Mouse (Mus musculus): ENCODE data around the gene Fras1.

Gene Fras1

DNA sequence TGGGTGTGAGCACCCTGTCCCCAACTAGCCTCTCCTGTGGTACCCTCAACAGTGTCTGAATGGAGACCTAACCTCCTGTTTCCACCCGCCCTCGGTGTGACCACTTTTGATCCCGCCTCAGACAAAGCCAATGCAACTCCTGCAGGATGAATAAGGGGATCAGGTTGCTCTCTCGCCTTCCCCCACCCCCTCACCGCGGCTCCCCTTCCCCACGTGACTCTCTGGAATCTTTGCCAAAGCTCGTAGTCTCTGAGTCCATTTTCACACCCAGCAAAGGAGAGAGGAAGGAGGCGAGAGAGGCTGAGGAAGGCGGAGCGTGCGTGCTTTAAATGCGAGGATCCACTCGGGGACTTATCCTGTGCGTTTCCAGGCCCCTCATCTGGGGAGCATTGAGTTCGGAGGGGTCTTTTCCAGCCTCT lies at the start of gene Fras1:
Fras1 (plus strand) TSS at position 389 of the 419 bp plus-strand sequence.
- DNase-seq (ENCODE audit: low spot score) = no peak

DNA sequence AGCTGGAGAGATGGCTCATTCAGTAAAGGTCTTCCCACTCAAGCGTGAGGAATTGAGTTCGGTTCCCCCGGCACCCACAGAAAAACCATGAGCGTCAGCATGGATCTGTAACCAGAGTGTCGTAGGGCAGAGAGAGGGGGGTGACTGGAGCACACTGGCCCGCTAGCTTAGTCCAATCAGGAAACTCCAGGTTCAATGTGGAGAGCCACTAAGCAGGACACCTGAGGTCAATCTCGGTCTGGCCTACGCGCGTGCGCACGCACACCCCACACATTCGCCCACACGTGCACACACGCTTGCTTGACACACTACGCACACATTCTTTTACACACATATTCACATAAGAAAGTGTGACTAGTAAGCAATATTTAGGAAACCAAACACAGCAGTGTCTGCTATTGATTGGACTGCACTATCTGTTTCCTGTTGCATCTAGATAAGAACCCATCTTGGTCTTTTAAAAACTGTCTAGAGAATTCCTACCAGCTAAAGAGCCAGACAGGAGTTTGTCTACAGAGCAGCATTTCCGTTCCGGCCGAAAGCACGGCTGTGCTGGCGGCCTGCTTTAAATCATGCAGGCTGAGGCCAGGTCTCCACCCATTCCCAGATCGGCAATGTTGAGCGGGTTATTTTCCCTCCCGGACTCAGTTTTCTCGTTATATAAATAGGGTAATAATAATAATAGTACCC lies 42.6 kb upstream of the Fras1 start:
- no peak for DNase-seq (ENCODE audit: low spot score)

DNA sequence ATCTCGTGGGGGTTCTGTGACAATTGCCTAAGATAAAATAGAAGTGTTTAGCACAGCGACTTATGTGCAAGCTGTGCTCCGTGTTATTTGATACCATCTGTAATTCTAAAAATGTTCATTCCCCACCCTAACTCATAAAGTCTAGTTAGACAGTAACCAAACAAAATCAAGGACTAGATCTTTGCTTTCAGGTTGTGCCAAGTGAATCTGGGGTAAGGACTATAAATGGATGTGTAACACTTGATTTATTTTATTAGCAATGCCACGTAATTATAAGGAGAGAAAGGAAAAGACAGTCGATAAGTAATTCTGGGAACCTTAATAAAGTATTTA lies 42.1 kb upstream of the Fras1 start:
- DNase-seq (ENCODE audit: low spot score) = no peak

DNA sequence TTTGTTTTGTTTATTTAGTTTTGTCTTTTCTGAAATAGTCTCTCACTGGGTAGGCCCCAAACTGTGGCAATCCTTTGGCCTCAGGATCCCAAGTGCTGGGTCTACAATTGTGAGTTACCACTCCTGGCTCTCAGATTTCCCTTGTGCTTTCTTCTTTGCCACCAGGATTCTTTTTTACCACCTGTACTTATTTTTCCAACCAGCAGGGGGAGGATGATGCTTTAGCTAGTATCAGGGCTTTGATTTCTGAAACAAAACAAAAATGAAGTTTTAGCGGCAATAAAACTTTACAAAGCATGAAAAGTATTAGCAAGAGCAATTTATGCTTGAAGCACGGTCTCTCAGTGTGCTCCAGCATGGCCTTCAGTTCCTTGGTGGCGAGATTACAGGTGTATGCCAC lies 39.8 kb upstream of the Fras1 start:
- no peak for DNase-seq (ENCODE audit: low spot score)

DNA sequence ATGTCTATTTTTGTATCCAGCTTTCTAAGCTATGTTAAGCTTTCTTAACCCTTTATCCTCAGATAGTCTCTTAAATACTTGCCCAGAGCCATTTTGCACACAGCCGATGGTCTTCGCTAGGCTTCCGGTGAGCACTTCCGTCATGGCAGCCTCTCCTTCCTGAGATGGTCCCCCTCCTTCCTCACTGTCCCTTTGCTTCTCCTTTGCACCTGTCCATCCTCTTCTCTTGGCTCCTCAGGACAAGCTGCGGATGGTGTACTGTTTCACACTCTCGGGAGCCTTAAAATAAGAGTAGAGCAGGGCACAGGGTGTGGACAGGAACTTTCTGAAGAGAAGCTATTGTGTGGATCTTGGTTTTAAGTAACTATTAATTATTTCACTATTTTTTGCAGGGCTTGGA lies 33.2 kb upstream of the Fras1 start:
- no peak for DNase-seq (ENCODE audit: low spot score)

GRCm38 (mm10) chr5:96344983-96345382 lies 28.8 kb upstream of the Fras1 start:
- no peak for DNase-seq (ENCODE audit: low spot score)

- DNase-seq (ENCODE audit: low spot score) = no peak
Measured at GRCm38 (mm10) chr5:96351963-96352362, 21.8 kb upstream of the Fras1 start.

GRCm38 (mm10) chr5:96363950-96364349 lies 9.8 kb upstream of the Fras1 start:
- DNase-seq (ENCODE audit: low spot score) = no peak

GRCm38 (mm10) chr5:96365590-96365989 lies 8.2 kb upstream of the Fras1 start:
- no peak for DNase-seq (ENCODE audit: low spot score)

GRCm38 (mm10) chr5:96367260-96367659 lies 6.5 kb upstream of the Fras1 start:
- DNase-seq (ENCODE audit: low spot score) = no peak

GRCm38 (mm10) chr5:96373106-96373505 lies 649 bp upstream of the Fras1 start:
- DNase-seq (ENCODE audit: low spot score) = no peak

- DNase-seq (ENCODE audit: low spot score) = no peak
Measured at GRCm38 (mm10) chr5:96373986-96374901, 489 bp downstream of the Fras1 start.

GRCm38 (mm10) chr5:96375391-96375831 lies 1.7 kb downstream of the Fras1 start:
- no peak for DNase-seq (ENCODE audit: low spot score)

- no peak for DNase-seq (ENCODE audit: low spot score)
Measured at GRCm38 (mm10) chr5:96376216-96376615, 2.5 kb downstream of the Fras1 start.

GRCm38 (mm10) chr5:96386138-96386933 lies 12.6 kb downstream of the Fras1 start:
- DNase-seq (ENCODE audit: low spot score) = no peak

- no peak for DNase-seq (ENCODE audit: low spot score)
Measured at GRCm38 (mm10) chr5:96388306-96388705, 14.6 kb downstream of the Fras1 start.

GRCm38 (mm10) chr5:96389963-96390623 lies 16.3 kb downstream of the Fras1 start:
- no peak for DNase-seq (ENCODE audit: low spot score)

DNA sequence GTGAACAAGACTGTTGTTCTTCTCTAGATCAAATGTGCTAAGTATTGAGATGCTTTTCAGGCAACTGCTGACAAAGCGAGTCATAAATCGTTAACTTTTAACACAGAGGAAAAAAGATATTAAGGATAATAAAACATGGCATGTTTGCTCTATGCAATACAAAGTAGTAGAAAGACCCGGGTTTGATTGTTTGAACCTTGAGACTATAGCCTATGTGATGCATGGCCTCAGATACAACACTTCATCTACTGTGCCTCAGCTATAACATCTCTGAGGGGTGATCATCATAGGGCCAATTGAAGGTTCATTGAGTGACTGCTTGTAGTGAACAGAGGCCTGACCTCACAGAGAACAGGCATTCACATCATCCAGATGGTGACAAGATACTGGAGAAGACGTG lies 17.3 kb downstream of the Fras1 start:
- DNase-seq (ENCODE audit: low spot score) = no peak

DNA sequence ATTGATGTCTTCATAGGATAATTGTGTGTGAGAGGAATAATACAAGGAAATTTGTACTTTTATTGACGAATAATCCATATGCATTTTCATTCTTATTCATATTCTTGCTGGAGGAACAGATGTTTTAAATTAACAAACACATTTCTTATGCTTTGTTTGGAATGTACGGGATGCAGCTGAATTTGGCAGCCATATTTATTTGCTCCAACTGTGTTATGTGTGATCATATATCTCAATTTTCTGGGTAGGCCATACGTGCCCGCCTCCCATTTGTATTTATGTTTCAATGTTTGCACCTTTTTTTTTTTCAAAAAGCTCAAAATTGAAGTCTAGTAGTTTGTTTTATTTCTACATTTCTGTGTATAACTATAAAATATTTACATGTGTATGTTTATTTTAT lies 21.2 kb downstream of the Fras1 start:
- DNase-seq (ENCODE audit: low spot score) = no peak

DNA sequence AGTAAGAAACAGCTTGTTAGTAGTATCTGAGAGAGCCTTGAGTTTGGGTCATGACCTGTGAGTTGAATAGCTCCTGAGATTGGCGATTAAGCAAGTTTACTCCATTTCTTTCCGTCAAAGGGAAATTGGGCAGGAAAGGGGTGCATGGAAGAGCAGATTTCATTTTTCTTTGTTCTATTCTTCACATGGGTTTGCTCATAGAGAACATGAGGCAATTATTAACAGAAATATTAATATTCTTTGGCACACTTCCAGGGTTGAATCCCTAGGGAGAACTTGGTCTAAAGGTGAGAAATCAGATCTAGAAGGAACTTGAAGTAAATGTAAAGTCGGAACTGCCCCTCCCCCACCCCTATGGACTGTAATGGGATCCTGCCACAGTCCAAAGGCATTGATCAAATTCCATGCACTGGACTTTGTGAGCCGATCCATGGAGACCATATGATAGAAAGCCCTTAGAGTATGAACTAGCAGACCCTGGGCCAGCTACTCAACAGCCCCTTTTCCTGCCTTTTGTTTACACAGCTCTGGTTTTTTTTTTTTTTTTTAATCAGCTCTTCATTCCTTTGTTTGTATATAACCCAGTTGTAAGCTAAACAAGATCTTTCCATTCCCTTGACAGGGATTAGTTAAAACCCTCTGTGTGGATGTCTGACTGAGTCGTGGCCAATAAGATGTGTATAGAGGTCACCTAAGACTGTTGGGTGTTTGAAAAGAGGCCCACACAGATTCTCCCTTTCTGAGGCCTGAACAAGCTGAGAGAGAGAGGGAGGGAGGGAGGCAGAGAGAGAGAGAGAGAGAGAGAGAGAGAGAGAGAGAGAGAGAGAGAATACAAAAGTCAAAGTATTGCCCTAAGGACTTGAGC lies 22.3 kb downstream of the Fras1 start:
- no peak for DNase-seq (ENCODE audit: low spot score)

- no peak for DNase-seq (ENCODE audit: low spot score)
Measured at GRCm38 (mm10) chr5:96402555-96402954, 28.8 kb downstream of the Fras1 start.
